ENCODE assay signal across 28 mouse cellular contexts in the genomic region with DNA sequence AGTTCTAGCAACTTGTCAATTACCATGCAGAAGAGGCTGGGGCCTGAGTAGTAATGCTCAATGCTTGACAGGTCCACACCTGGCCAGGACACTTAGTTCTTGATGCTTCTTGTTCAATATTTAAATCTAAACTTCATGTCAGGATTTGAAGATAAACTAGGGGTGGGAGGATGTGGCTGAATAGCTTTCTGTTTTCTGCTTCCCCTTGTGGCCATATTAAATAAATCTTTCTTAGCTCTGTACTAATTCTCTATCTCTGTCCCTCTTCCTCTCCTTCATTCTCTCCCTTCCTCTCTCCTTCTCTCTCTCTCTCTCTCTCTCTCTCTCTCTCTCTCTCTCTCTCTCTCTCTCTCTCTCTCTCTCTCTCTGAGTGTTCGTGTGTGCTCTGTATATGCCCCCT.
DNase-seq lines count a peak whose midpoint lies in the region; ATAC-seq and TF ChIP-seq lines count a peak whose summit lies in the region.
"Had no signal": no experiment of that assay in that cellular context is flagged by ENCODE, and none has a peak within 500 bp of the region (broad histone marks: within the 10 kb centered on the region; RNA-seq: fewer than 3 reads in every experiment).

No protein-coding gene starts in this region.

- ATAC-seq in forebrain, postnatal 0 days, result no peak
- no peak for ATAC-seq in forebrain, embryonic 16.5 days
- ATAC-seq in lung, embryonic 16.5 days (ENCODE audit: low read depth), result no peak
- no peak for ATAC-seq in stomach, postnatal 0 days (ENCODE audit: low FRiP score, low TSS enrichment)
- ATAC-seq: inflammation-experienced regulatory T-cells, adult 6 months had no signal

- TF ChIP-seq EP300 in stomach, postnatal 0 days (optimal IDR thresholded peaks at IDR 0.05), result no peak

- peak; percentile 18; the same call in 1 of the 2 replicates for TF ChIP-seq CTCF in forebrain, postnatal 0 days (IDR thresholded peaks at IDR 0.05; ENCODE audit: low read depth)
- TF ChIP-seq CTCF in layer of hippocampus, adult 2 months (conservative IDR thresholded peaks at IDR 0.05), result peak; percentile 63
- no peak for TF ChIP-seq CTCF in lung, adult 2 months (IDR thresholded peaks at IDR 0.05; ENCODE audit: insufficient read depth, low read length)
- peak; percentile 50 for TF ChIP-seq CTCF in stomach, postnatal 0 days (IDR thresholded peaks at IDR 0.05; ENCODE audit: low read depth)

- no peak overlapping the region for H3K4me2 ChIP-seq in forebrain, postnatal 0 days (ENCODE audit: low read depth)
- no peak overlapping the region for H3K4me2 ChIP-seq in forebrain, embryonic 16.5 days (ENCODE audit: low read length)
- no peak overlapping the region for H3K4me2 ChIP-seq in lung, embryonic 16.5 days (ENCODE audit: low read depth, low read length)
- no peak overlapping the region for H3K4me2 ChIP-seq in stomach, postnatal 0 days (replicated peaks; ENCODE audit: low read depth)
- H3K4me2 ChIP-seq: embryonic facial prominence, embryonic 15.5 days; forebrain, embryonic 12.5 days; hindbrain, embryonic 14.5 days; limb, embryonic 13.5 days; liver, embryonic 11.5 days; midbrain, embryonic 12.5 days; stomach, embryonic 15.5 days had no signal

- no peaks in the 10 kb centered on the region for H3K36me3 ChIP-seq in forebrain, postnatal 0 days (ENCODE audit: insufficient read depth)
- H3K36me3 ChIP-seq in forebrain, embryonic 16.5 days (ENCODE audit: control insufficient read depth, insufficient read depth), result no peaks in the 10 kb centered on the region
- no peaks in the 10 kb centered on the region for H3K36me3 ChIP-seq in lung, embryonic 16.5 days (ENCODE audit: control insufficient read depth, insufficient read depth, low read length)
- H3K36me3 ChIP-seq in stomach, postnatal 0 days (ENCODE audit: control insufficient read depth, insufficient read depth, low read length), result no peaks in the 10 kb centered on the region
- H3K36me3 ChIP-seq: embryonic facial prominence, embryonic 10.5 days; embryonic facial prominence, embryonic 15.5 days; forebrain, embryonic 12.5 days; G1E; heart, embryonic 10.5 days; limb, embryonic 13.5 days; midbrain, embryonic 12.5 days; stomach, embryonic 15.5 days had no signal

- H3K4me3 ChIP-seq in forebrain, postnatal 0 days (ENCODE audit: low read depth, low read length), result no peak overlapping the region
- no peak overlapping the region for H3K4me3 ChIP-seq in forebrain, embryonic 16.5 days (replicated peaks; ENCODE audit: low read length)
- no peak overlapping the region for H3K4me3 ChIP-seq in layer of hippocampus, adult 2 months
- no peak overlapping the region for H3K4me3 ChIP-seq in lung, embryonic 16.5 days (ENCODE audit: low read length)
- no peak overlapping the region for H3K4me3 ChIP-seq in lung, adult 2 months (replicated peaks; ENCODE audit: extremely low read depth, low read depth, low read length)
- no peak overlapping the region for H3K4me3 ChIP-seq in stomach, postnatal 0 days (ENCODE audit: low read depth, low read length)
- H3K4me3 ChIP-seq: embryonic facial prominence, embryonic 10.5 days; embryonic facial prominence, embryonic 15.5 days; forebrain, embryonic 12.5 days; heart, embryonic 10.5 days; limb, embryonic 13.5 days; midbrain, embryonic 12.5 days; stomach, embryonic 15.5 days had no signal

- no peaks in the 10 kb centered on the region for H3K27me3 ChIP-seq in forebrain, postnatal 0 days (ENCODE audit: insufficient read depth, low read length)
- H3K27me3 ChIP-seq in forebrain, embryonic 16.5 days (replicated peaks; ENCODE audit: control insufficient read depth, insufficient read depth, low read length), result no peaks in the 10 kb centered on the region
- no peaks in the 10 kb centered on the region for H3K27me3 ChIP-seq in lung, embryonic 16.5 days (ENCODE audit: control insufficient read depth, insufficient read depth, low read depth, low read length)
- H3K27me3 ChIP-seq in stomach, postnatal 0 days (ENCODE audit: control insufficient read depth, insufficient read depth, low read length), result no peaks in the 10 kb centered on the region
- H3K27me3 ChIP-seq: embryonic facial prominence, embryonic 15.5 days; forebrain, embryonic 12.5 days; limb, embryonic 13.5 days; midbrain, embryonic 12.5 days; stomach, embryonic 15.5 days had no signal

- no peak overlapping the region for H3K27ac ChIP-seq in forebrain, postnatal 0 days (ENCODE audit: low read depth, low read length)
- no peak overlapping the region for H3K27ac ChIP-seq in forebrain, embryonic 16.5 days (ENCODE audit: low read length)
- no peak overlapping the region for H3K27ac ChIP-seq in layer of hippocampus, adult 2 months
- H3K27ac ChIP-seq in lung, embryonic 16.5 days (ENCODE audit: low read length), result peak overlapping the region; percentile 44; the same call in 1 of the 2 replicates
- no peak overlapping the region for H3K27ac ChIP-seq in stomach, postnatal 0 days (replicated peaks)
- H3K27ac ChIP-seq: embryonic facial prominence, embryonic 10.5 days; embryonic facial prominence, embryonic 15.5 days; forebrain, embryonic 12.5 days; heart, embryonic 10.5 days; hindbrain, embryonic 14.5 days; limb, embryonic 13.5 days; midbrain, embryonic 12.5 days; stomach, embryonic 15.5 days had no signal

- no peak overlapping the region for H3K9ac ChIP-seq in forebrain, postnatal 0 days
- H3K9ac ChIP-seq in forebrain, embryonic 16.5 days (replicated peaks; ENCODE audit: low read depth, low read length), result no peak overlapping the region
- H3K9ac ChIP-seq in lung, embryonic 16.5 days (ENCODE audit: low read length), result no peak overlapping the region
- H3K9ac ChIP-seq in stomach, postnatal 0 days (ENCODE audit: low read length), result no peak overlapping the region
- H3K9ac ChIP-seq: embryonic facial prominence, embryonic 15.5 days; forebrain, embryonic 12.5 days; hindbrain, embryonic 14.5 days; limb, embryonic 13.5 days; midbrain, embryonic 12.5 days; stomach, embryonic 15.5 days had no signal

- no peak for TF ChIP-seq POLR2A in lung, adult 2 months (IDR thresholded peaks at IDR 0.05; ENCODE audit: borderline replicate concordance, extremely low read depth, low read depth, low read length)

- no peaks in the 10 kb centered on the region for H3K9me3 ChIP-seq in forebrain, postnatal 0 days (ENCODE audit: low read length)
- H3K9me3 ChIP-seq in forebrain, embryonic 16.5 days (ENCODE audit: control insufficient read depth, low read length), result no peaks in the 10 kb centered on the region
- no peaks in the 10 kb centered on the region for H3K9me3 ChIP-seq in lung, embryonic 16.5 days (ENCODE audit: control insufficient read depth, low read length)
- H3K9me3 ChIP-seq in stomach, postnatal 0 days (ENCODE audit: control insufficient read depth, low read length), result no peaks in the 10 kb centered on the region
- H3K9me3 ChIP-seq: embryonic facial prominence, embryonic 10.5 days; embryonic facial prominence, embryonic 15.5 days; forebrain, embryonic 12.5 days; G1E; heart, embryonic 10.5 days; limb, embryonic 13.5 days; midbrain, embryonic 12.5 days; stomach, embryonic 15.5 days had no signal

- H3K4me1 ChIP-seq in forebrain, postnatal 0 days (ENCODE audit: insufficient read depth), result no peaks in the 10 kb centered on the region
- no peaks in the 10 kb centered on the region for H3K4me1 ChIP-seq in forebrain, embryonic 16.5 days (replicated peaks; ENCODE audit: control insufficient read depth, insufficient read depth, low read length)
- peaks cover 18% of the 10 kb centered on the region for H3K4me1 ChIP-seq in lung, embryonic 16.5 days (replicated peaks; ENCODE audit: control insufficient read depth, insufficient read depth, low read length)
- no peaks in the 10 kb centered on the region for H3K4me1 ChIP-seq in lung, adult 2 months (ENCODE audit: control insufficient read depth, insufficient read depth, low read length)
- no peaks in the 10 kb centered on the region for H3K4me1 ChIP-seq in stomach, postnatal 0 days (replicated peaks; ENCODE audit: control insufficient read depth, insufficient read depth)

- no peak for DNase-seq in forebrain, postnatal 0 days
- no peak for DNase-seq in layer of hippocampus, adult 2 months (ENCODE audit: low spot score in 2 of 2)
- DNase-seq in layer of hippocampus, adult 9-10 months (ENCODE audit: low spot score), result no peak
- no peak for DNase-seq in lung, adult 2 months
- no peak for DNase-seq in stomach, postnatal 0 days (ENCODE audit: low spot score)
- DNase-seq: adrenal gland, adult 8-10 months; cerebellum, adult 8-10 months; cerebellum, postnatal 25 days; gastrocnemius, postnatal 14 days; heart, postnatal 4 days; kidney, adult 2 months; kidney, postnatal 10 days; lung, adult 18-20 months; right cerebral cortex, postnatal 25 days; thymus, postnatal 14 days had no signal

- WGBS in forebrain, postnatal 0 days, result 61% methylated on average over 1 of the region's 1 CpGs
- WGBS in forebrain, embryonic 16.5 days, result 83% methylated on average over 1 of the region's 1 CpGs
- 70% methylated on average over 1 of the region's 1 CpGs for WGBS in lung, embryonic 16.5 days
- 50% methylated on average over 1 of the region's 1 CpGs for WGBS in lung, adult 2 months
- 54% methylated on average over 1 of the region's 1 CpGs for WGBS in stomach, postnatal 0 days
